Mouse (Mus musculus): ENCODE measurements around the gene Ntn1. TPM values are rescaled to one million over a fixed set of nuclear protein-coding genes. Genes with fewer than 3 reads are reported as not detected.

Ntn1 gene
- polyA plus RNA-seq, 1 experiment from 2014 or later: 31.0 TPM

DNA sequence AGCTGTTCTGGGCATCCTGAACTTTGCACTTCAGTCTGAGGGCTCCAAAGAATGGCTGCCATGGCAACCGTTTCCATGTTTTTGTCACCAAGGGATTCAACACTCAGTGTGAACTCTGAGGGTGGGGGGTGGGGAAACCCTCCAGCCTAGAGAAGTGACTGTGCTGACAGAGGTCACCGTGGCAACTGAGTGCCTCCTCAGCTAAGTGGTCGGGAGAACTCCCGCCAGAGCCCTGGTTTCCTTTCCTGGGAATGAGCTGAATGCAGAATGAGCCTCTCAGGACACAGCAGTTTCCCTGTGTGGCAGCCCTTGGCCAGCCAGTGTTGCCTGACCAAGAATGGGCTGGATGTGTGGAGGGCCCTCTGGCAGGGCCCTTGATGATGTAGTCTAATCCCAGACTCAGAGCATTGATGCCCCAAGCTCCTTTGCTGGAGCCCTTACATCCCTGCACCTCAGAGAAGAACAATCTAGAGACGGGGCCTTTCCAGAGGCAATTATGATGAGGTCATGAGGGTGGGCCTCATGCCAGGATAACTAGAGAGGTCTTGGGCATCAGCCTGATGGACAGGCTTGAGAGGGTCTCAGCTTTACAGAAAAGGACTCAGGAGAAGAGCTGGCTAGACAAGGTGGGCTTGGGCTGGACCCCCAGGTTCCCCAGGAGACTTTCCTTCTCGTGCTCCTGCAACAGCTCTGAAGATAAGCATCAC is 185.3 kb downstream of the Ntn1 start:
- 14% methylated on average over 6 of the region's 6 CpGs for WGBS
- no peak overlapping the region for H3K9ac ChIP-seq (replicated peaks)

DNA sequence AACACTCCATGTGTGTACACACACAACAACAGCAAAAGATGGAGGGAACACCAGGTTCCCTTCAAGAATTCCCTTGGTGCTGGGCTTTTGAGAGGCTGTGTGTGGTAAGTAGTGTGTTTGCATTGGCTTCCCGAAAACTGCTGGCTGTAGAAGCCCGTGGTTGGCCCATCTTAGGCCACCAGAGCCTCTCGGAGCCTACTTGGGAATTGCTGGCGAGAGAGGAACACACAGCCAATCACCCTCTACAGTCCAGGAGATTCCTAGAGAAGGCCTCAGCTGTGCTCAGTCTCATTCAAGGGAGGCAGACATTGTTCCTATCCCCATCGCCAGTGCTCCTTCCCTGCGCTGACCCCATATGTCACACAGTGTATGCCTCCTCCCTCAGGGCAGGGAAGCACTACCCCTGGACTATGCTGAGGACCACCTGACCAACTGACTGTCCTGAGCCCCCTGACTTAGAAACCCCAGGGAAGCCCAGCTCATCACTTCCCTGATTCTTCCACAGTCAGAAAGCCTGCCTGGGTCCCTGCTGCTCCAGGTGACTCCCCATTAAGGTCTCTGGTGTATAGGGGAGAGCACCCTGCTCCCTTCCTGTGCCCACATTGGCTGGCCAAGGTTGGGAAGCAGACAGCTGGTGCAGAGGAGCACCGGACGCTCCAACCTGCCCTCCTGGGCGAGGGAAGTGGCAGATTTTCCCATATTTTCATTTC is 186.0 kb downstream of the Ntn1 start:
- Histone ChIP-seq H3K9me3 (no peaks in the 10 kb centered on the region), H3K9ac (replicated peaks) (no peak overlapping the region; the same call in 1 of the 2 replicates), H3K4me3 (replicated peaks) (no peak overlapping the region), H3K4me1 (replicated peaks) (peaks cover 58% of the 10 kb centered on the region), H3K27me3 (peaks cover 7% of the 10 kb centered on the region; the same call in 1 of the 2 replicates), H3K36me3 (no peaks in the 10 kb centered on the region), H3K4me2 (replicated peaks) (peak overlapping the region; percentile 19; the same call in 1 of the 2 replicates), H3K27ac (peak overlapping the region; percentile 78)
- 43% methylated on average over 9 of the region's 9 CpGs for WGBS
- peak; percentile 41 for ATAC-seq

More for the DNA sequence above, 185.3 kb downstream of the Ntn1 start:
- H3K9me3 ChIP-seq: no peaks in the 10 kb centered on the region
- peaks cover 10% of the 10 kb centered on the region; the same call in 1 of the 2 replicates for H3K27me3 ChIP-seq
- H3K4me2 ChIP-seq (replicated peaks): peak overlapping the region; percentile 19; the same call in 1 of the 2 replicates
- H3K36me3 ChIP-seq: no peaks in the 10 kb centered on the region
- H3K4me3 ChIP-seq (replicated peaks): no peak overlapping the region
- H3K27ac ChIP-seq: peak overlapping the region; percentile 78
- ATAC-seq: peak; percentile 75
- peaks cover 58% of the 10 kb centered on the region for H3K4me1 ChIP-seq (replicated peaks)

DNA sequence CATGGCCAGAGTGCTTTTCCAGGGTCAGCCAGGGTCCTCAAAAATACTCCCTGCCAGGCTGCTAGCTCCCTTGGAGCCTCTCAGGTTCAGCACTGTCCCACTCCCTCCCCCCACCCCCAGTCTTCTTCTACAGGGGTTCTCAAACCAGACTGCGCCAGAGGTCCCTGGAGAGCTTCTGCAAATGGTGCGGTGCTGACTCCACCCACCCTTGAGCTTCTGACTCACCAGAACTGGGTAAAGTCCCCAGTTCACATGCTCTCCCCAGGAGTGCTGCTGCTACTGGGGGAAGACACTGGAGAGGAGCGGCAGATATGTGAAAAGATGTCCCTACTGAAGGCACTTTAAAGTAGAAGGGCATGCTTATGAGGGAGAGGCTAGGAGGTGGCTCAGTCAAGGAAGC is 186.7 kb downstream of the Ntn1 start:
- no peaks in the 10 kb centered on the region for H3K36me3 ChIP-seq
- H3K9ac ChIP-seq (replicated peaks): no peak overlapping the region
- peak overlapping the region; percentile 78; the same call in 1 of the 2 replicates for H3K27ac ChIP-seq
- H3K4me2 ChIP-seq (replicated peaks): no peak overlapping the region
- H3K27me3 ChIP-seq: peaks cover 7% of the 10 kb centered on the region; the same call in 1 of the 2 replicates
- 73% methylated on average over 3 of the region's 3 CpGs for WGBS
- H3K4me1 ChIP-seq (replicated peaks): peaks cover 58% of the 10 kb centered on the region
- H3K4me3 ChIP-seq (replicated peaks): no peak overlapping the region
- no peaks in the 10 kb centered on the region for H3K9me3 ChIP-seq
- no peak for ATAC-seq

DNA sequence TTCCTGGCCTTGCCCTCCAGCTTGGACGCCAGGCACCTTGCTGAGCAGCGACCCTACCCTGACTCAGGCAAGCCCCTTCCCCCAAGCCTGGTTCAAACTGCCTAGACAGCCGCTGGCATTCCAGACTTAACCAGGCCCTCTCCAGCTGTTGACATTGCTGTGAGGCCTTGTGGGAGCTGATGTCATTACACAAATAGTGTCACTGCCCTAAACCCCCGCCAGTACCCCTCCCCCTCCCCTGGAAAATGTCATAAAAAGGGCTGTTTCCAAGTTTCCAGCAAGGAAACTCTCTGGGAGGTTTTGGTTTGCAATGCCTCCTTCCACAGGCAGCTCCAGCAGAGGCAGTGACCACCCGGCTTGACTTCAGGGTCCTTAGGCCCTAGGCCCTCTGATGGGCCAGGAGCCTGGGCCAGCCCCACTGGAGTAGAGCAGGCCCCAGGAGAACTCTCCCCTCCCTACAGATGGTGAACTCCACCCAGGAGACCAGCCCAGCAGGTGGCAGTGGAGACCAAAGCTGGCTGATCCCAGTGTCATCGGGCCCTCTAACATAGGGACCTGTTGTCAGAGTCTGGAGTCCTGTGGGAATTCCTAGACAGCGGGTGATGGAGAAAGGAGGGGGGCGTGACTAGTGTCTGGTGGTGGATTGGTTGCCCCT is 188.6 kb downstream of the Ntn1 start:
- Histone ChIP-seq H3K4me2 (replicated peaks) (no peak overlapping the region), H3K27me3 (peaks cover 4% of the 10 kb centered on the region; the same call in 1 of the 2 replicates), H3K4me3 (replicated peaks) (no peak overlapping the region), H3K36me3 (no peaks in the 10 kb centered on the region), H3K9me3 (no peaks in the 10 kb centered on the region), H3K27ac (no peak overlapping the region), H3K9ac (replicated peaks) (no peak overlapping the region), H3K4me1 (replicated peaks) (peaks cover 61% of the 10 kb centered on the region)
- WGBS: 59% methylated on average over 8 of the region's 8 CpGs
- ATAC-seq: 0 out of 2 replicates have a peak, but pooled peaks have one; percentile 25

DNA sequence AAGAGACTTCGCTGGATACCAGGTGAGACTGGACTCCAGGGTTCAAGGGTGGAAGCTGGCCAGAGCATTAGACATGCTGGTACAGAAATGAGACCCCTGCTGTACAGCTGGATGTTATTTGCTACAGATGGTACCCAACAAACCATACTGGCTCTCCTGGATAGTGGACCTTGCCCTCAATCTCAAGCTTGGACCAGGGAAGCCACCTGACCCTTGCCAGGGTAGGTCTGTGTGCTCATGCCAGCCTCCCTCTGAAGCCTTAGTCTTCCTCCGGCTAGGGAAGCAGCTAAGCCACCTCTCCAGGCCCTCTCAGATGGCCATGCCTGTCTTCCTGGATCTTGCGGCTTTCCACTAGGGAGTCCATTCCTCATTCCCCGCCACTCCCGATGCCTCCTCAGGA is 189.9 kb downstream of the Ntn1 start:
- Histone ChIP-seq H3K4me3 (replicated peaks) (no peak overlapping the region), H3K27ac (no peak overlapping the region), H3K4me2 (replicated peaks) (no peak overlapping the region), H3K9ac (replicated peaks) (no peak overlapping the region), H3K9me3 (no peaks in the 10 kb centered on the region), H3K36me3 (no peaks in the 10 kb centered on the region), H3K27me3 (0 out of 2 replicates have a peak, but pooled peaks cover 3% of the 10 kb centered on the region), H3K4me1 (replicated peaks) (peaks cover 48% of the 10 kb centered on the region)
- ATAC-seq: no peak
- WGBS: 90% methylated on average over 5 of the region's 5 CpGs

DNA sequence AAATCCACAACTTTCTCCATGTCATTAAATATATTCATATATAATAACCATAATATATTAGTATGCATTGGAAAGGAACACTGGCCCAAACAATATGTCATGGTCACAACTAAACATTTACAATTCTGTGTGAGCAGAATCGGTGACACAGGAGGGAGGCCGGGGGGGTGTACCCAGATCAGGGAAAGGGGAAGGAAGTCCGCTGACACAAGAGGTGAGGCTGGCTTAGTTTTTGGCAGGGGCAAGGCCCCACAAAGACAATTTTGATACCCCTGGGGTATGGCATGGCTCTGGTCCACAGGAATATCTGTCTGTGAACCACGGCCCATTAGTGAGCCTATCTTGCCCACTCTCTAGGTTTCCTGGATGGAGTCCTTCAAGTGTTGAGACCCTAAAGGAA is 191.1 kb downstream of the Ntn1 start:
- Histone ChIP-seq H3K4me2 (replicated peaks) (no peak overlapping the region), H3K4me1 (replicated peaks) (peaks cover 36% of the 10 kb centered on the region), H3K9ac (replicated peaks) (no peak overlapping the region), H3K36me3 (no peaks in the 10 kb centered on the region), H3K27me3 (0 out of 2 replicates have a peak, but pooled peaks cover 3% of the 10 kb centered on the region), H3K27ac (no peak overlapping the region), H3K9me3 (no peaks in the 10 kb centered on the region), H3K4me3 (replicated peaks) (no peak overlapping the region)
- WGBS: 89% methylated on average over 4 of the region's 4 CpGs
- ATAC-seq: no peak

DNA sequence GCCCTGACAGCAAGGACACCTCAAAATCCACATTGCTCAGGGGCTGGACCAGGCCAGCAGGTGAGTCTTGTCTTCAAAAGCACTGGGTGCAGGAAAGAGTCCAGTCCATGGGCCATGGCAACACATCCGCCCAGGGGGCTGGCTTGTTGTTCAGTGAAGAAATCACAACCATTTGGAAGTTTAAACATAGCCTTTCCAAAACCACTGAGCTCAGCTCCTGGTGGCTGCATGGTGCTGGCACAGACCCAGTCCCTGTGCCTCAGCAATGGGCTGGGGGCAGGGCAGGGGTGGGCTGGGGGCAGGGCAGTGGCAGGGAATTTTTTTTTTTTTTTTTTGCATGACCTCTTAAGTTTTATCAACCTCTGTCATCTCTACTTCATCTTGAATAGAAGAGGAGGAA is 192.0 kb downstream of the Ntn1 start:
- no peak for ATAC-seq
- no peaks in the 10 kb centered on the region for H3K36me3 ChIP-seq
- H3K9me3 ChIP-seq: no peaks in the 10 kb centered on the region
- no peak overlapping the region for H3K4me3 ChIP-seq (replicated peaks)
- H3K4me2 ChIP-seq (replicated peaks): no peak overlapping the region
- H3K27me3 ChIP-seq: 0 out of 2 replicates have a peak, but pooled peaks cover 3% of the 10 kb centered on the region
- 92% methylated on average over 1 of the region's 1 CpGs for WGBS
- H3K4me1 ChIP-seq (replicated peaks): peaks cover 28% of the 10 kb centered on the region
- H3K9ac ChIP-seq (replicated peaks): no peak overlapping the region
- H3K27ac ChIP-seq: no peak overlapping the region

DNA sequence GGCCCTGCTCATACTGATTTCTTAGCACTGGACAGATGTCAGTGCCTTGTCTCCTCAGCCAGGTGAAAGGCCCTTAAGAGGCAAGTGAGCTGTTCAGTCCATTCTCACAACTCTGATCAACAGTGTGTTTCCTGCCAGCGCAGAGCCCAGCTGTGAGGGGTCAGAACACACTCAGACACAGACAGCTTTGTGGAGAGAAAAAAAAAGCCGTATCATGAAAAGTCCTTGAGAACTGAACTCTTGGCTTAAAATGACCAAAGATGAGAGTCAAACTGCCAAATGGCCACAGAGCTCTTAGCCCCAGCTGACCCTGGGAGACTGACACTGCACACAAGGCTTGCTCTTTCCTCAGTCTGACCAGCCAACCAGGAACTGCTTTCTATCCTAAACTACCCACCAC is 192.6 kb downstream of the Ntn1 start:
- Histone ChIP-seq H3K4me1 (replicated peaks) (peaks cover 24% of the 10 kb centered on the region), H3K9me3 (no peaks in the 10 kb centered on the region), H3K36me3 (no peaks in the 10 kb centered on the region), H3K27ac (no peak overlapping the region), H3K4me2 (replicated peaks) (no peak overlapping the region), H3K27me3 (no peaks in the 10 kb centered on the region), H3K9ac (replicated peaks) (no peak overlapping the region), H3K4me3 (replicated peaks) (no peak overlapping the region)
- 77% methylated on average over 2 of the region's 2 CpGs for WGBS
- no peak for ATAC-seq

DNA sequence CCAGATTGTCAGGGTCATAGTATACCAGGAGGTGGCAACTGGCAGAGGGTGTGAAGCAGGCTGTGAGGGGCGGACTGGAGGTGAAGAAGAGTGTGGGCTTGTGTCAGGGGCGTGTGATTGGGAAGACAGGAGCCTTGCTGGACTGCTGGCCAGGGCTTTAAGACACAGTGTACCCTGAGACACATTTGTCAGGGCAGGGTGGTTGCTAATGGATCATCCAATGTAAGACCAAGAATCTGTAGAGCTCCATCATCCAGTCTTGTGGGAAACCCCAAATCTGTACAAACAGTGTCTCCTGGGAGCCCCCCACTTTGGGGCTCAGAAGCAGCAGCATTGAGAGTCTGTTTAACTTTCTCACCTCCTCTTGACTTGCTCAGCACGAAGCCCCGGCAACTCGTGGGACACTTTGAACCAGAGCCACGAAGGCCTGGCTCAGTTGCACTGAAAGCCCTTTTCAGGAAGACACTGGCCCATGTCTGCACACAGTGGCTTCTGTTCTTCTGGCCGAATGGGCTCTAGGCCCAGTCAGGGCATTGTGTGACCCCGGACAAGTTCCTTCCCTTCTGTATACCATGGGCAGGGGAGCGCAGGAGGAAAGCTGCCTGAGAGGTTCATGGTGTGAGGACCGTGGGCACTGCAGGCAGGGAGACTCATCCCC is 194.9 kb downstream of the Ntn1 start:
- Histone ChIP-seq H3K4me1 (replicated peaks) (peaks cover 22% of the 10 kb centered on the region), H3K9ac (replicated peaks) (no peak overlapping the region), H3K36me3 (no peaks in the 10 kb centered on the region), H3K27ac (no peak overlapping the region), H3K27me3 (no peaks in the 10 kb centered on the region), H3K9me3 (no peaks in the 10 kb centered on the region), H3K4me2 (replicated peaks) (no peak overlapping the region), H3K4me3 (replicated peaks) (no peak overlapping the region)
- 89% methylated on average over 10 of the region's 10 CpGs for WGBS
- 0 out of 2 replicates have a peak, but pooled peaks have one; percentile 20 for ATAC-seq

DNA sequence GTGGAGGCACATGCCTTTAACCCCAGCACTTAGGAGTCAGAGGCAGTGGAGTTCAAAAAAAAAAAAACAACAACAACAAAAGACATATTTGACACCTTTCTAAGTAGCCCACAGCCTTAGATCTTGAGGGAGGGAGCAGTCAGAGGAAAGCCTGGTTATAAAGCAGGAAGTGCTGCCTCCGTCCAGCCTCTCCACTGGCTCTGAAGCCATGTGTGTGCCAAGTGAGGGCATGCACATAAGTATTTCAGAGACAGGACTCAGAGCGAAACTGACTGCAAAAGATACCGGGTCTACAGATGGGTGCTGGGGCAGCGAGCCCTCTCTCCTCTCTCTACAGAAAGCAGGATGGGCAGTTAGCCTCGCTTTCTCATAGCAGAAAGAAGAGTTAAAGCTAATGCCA is 196.2 kb downstream of the Ntn1 start:
- peaks cover 29% of the 10 kb centered on the region for H3K4me1 ChIP-seq (replicated peaks)
- H3K9ac ChIP-seq (replicated peaks): no peak overlapping the region
- H3K27ac ChIP-seq: no peak overlapping the region
- no peaks in the 10 kb centered on the region for H3K9me3 ChIP-seq
- H3K4me2 ChIP-seq (replicated peaks): no peak overlapping the region
- no peak overlapping the region for H3K4me3 ChIP-seq (replicated peaks)
- H3K36me3 ChIP-seq: no peaks in the 10 kb centered on the region
- 92% methylated on average over 5 of the region's 5 CpGs for WGBS
- ATAC-seq: no peak
- H3K27me3 ChIP-seq: no peaks in the 10 kb centered on the region

DNA sequence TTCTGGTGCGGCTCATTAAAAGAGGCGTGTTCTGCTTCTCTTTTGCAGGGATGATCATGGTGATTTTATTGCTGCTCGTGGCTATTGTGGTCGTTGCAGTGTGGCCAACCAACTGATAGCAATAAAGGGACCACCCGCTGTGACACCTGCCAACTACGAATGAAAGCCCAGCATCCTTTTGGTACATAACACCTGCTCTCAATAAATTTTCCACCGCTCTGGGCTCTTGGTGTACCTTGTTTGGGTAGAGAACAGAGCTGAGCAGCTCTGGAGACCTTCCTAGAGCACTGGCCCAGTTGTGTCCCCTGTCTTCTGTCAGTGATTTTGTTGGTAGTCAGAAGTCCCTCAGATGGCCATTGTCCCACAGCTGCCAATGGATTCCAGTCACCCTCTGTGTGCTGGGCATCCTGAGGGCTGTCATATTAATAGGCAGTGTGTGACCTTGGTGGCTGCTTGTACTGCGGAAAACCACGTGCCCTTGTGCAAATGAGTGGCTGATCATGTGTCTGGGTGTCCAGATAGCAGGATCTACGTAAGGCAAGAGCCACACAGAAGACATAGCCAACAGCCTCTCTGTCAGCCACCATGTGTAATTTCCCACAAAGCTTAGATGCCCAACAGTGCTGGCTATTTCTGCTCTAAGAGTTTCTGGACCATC is 196.8 kb downstream of the Ntn1 start:
- Histone ChIP-seq H3K27ac (no peak overlapping the region), H3K4me2 (replicated peaks) (no peak overlapping the region), H3K27me3 (no peaks in the 10 kb centered on the region), H3K9ac (replicated peaks) (no peak overlapping the region), H3K36me3 (no peaks in the 10 kb centered on the region), H3K9me3 (no peaks in the 10 kb centered on the region), H3K4me3 (replicated peaks) (no peak overlapping the region), H3K4me1 (replicated peaks) (peaks cover 32% of the 10 kb centered on the region)
- 74% methylated on average over 10 of the region's 10 CpGs for WGBS
- ATAC-seq: no peak

Data from midbrain, embryonic 13.5 days (tissue).